Mouse (Mus musculus): Measurements from ENCODE around the gene Parva.

The Parva gene

DNA sequence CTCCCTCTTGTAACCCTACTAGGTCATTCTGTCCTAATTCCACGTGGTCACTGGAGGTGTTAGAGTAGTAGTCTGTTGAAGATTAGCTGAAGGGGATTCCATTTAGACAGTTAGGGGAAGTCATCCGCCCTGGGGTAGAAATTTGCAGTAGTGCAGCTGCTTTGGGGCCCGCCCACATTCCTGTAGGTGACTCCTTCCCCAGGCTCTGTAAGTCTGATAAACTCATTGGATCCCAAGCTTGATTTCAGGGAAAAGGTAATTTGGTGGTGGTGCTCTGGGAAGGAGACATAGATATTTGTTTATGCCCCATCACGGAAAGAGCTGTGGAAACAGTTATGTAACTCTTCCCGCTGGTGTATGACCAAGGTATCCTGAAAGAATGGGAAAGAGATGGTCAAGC, 494 bp upstream of the Parva start:
- DNase-seq = no peak

DNA sequence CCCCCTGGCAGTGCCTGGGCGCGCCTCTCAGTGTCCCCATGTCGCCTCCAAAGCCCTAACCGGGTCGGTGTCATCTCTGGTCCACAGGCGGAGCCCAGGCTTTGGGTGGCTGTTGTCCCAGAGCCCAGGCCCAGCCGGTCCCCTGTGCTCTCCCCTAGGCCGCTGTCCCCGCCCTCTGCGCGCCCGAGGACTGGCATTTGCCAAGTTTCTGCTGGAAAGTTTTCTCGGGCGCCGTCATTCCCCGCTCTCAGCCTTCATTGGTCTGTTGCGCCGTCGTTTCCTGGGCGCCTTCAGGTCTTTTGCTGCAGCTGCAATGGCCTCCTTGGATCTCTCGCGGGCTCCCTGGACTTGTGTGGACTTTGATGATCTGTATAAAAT, 842 bp downstream of the Parva start:
- DNase-seq = peak; percentile 89

- no peak for DNase-seq
These were observed 12.5 kb downstream of the Parva start for GRCm38 (mm10) chr7:112439846-112440245.

DNA sequence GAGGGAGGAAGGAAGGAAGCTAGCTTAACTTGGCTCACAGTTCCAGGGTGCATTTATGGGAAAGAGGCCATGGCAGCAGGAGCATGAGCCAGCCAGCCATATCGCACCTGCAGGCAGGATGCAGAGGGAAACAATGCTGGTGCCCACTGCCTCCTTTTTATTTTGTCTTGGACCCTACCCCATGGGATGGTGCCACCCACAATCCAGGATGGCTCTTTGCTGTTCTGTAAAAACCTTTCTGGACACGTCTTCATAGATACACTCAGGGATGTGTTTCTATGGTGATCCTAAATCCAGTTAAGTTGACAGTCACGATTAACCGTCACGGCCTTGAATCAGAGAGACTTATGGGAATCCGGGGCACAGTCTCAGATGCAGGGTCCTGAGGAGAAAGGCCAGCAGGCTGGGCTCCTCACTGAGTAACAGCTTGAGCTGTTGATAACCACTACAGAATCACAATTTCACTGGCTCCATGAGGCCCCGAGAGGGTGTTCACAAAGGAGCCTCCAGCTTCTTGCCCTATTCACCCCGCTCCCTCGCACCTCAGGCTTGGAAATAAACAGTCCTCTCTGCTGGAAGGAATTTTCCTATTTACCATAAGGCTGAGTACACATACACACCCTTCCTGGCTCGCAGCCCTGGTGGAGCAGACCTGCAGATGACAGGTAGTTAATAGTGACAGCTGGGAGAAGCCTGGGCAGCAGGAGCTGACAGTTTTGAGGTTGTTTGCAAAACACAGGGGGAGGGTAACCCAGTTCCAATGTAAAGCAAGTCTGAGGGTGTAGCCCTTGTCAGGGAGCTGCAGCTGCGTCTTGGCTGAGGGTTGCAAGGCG, 17.1 kb downstream of the Parva start:
- DNase-seq = peak; percentile 33

DNA sequence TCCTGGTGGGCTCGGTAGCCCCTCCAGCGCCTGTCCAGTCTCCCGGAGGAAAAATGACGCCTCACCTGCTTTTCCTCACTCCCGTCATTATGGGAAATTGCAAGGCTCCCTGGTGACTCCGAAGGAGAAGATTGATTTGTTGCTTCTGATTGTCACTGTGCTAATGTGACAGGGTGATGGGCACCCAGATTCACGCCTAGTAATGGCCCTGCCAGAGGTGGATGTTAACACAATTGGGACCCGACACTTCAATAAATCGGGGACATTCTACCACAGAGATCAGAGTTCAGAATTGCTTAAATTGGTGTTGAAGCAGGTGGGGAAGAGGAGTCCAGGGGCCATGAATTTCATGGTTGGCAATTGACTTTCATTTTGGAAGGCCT, 17.7 kb downstream of the Parva start:
- no peak for DNase-seq

DNA sequence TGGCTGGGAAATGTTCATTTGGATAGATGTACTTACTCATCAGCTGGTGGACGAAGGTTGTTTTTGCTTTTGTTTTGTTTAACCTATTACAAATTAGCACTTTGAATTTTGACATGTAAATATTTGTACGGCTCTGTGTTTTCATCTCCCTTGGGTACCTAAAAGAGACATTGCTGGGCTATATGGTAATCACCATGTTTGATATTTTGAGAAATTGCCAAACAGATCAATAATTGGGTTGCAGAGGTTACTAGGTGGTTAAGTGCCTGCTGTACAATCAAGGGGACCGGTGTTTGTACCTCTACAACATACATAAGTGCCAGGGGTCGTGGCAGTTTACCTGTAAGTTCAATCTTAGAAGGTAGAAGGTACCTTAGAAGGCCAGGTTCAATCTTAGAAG, 19.2 kb downstream of the Parva start:
- no peak for DNase-seq

GRCm38 (mm10) chr7:112449954-112450700, 22.8 kb downstream of the Parva start:
- no peak for DNase-seq

- no peak for DNase-seq
These were observed 25.2 kb downstream of the Parva start for GRCm38 (mm10) chr7:112452471-112452870.

DNA sequence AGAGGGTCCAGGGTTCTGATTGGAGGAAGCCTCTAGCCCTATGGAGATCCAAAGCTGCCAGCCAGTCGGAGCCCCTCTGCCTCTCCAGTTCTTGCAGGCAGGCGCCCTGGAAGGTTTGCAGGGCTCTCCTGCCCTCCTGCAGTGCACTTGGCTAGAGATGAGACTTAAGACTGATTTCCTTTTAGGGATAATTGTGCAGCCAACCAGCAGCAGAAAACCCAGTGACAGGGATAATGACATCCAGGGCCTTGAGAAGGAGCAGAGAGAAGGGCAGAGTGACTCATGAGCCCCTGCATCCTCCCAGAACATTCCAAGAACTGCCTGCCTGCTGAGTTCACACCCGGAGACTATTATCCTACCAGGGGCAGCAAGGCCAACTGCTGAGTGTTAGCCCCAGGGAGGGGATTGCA, 26.5 kb downstream of the Parva start:
- DNase-seq = peak; percentile 28

DNA sequence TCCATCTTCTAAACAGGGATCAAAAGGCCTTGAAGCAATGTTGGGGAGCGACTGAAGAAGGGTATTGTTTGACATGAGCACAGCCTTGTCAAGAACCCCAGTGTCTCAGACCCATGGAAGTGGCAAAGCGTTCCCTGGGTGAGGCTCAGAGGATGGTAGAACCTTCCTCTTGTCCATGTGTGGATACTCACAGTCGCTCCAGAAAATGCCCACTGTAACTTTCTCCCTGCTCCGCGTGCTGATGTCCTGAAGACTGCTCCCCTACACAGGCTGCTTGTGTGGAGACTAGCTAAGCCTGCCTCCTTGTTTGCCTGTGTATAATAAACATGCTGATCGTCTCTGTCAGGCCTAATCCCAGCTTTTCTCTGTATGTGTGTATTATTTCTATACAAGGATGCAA, 27.1 kb downstream of the Parva start:
- no peak for DNase-seq

DNA sequence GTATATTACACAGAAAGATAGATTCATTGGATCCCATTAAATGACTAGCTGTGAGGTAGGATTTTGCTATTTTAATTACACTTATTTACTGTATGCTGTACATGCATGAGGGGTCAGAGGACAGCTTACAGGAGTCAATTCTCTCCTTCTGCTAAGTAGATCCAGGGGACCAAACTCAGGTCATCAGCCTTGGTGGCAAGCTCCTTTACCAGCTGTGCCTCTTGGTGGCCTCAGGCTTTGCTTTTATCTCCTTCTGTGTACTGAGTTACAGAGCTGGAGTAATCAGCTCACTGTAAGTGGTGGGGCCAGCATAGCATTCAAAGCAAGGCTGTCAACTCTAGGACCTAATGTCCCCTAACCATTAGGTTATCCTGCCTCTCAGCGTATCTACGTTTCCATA, 27.6 kb downstream of the Parva start:
- no peak for DNase-seq

- DNase-seq = no peak
These were observed 28.3 kb downstream of the Parva start for GRCm38 (mm10) chr7:112455566-112456110.

GRCm38 (mm10) chr7:112457373-112457772, 30.1 kb downstream of the Parva start:
- DNase-seq = no peak

DNA sequence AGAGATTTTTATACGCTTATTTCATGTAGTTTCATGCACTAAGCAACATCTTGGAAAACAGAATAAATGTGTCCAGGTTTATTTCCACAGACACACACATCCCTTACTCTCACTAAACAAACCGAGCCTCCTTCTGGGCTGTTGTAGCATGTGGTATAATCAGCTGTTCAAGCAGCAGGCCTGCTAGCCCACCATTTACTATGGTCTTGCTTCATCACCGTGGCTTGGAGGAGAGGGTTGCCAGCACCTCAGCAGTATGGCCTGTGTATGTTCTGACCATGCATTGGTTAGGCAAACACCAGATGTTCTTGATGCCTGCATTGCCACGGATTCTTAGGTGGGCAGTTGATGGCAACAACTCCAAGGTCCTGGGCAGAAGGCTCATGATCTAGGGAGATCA, 30.6 kb downstream of the Parva start:
- DNase-seq = no peak

DNA sequence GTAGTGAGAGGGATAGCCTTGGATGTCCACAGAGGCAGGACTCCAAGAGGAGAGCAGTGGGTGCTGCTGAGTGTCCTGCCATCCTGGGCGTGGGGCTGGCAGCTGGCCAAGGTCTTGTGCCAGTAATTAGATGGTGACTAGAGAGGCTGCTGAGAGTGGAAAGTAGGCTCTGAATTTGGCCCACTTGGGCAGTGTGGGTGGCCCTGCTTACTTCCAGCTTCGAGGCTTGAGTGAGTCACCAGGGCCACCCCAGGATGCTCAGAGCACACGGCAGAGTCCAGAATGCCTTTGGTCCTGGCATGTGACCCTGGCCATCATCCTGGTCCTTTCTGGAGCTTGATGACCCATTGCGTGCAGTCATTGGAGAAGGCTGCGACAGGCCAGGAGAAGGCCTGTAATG, 31.1 kb downstream of the Parva start:
- DNase-seq = no peak

DNA sequence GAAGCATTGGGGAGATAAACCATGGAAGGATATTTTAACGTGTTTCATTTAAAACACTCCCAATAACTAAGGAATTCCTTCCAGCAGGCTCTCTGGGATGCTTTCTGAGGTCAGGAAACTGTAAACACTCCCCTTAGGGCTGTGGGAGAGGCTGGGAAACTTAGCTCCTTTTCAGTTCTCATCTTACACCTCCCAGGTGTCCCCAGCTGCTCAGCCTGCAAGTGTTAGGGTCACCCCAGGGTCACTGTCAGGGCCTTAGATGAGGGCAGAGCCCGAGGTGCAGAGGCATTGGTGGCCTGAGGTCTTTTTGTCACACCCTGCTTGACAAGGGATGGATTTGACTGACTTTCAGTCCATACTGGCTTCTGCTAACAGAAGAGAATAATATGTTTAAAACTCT, 35.8 kb downstream of the Parva start:
- peak; percentile 62 for DNase-seq

- DNase-seq = no peak
These were observed 38.6 kb downstream of the Parva start for GRCm38 (mm10) chr7:112465920-112466319.

- DNase-seq = no peak
These were observed 39.5 kb downstream of the Parva start for GRCm38 (mm10) chr7:112466786-112467185.

- DNase-seq = peak; percentile 84
These were observed 40.4 kb downstream of the Parva start for GRCm38 (mm10) chr7:112467687-112468111.

DNA sequence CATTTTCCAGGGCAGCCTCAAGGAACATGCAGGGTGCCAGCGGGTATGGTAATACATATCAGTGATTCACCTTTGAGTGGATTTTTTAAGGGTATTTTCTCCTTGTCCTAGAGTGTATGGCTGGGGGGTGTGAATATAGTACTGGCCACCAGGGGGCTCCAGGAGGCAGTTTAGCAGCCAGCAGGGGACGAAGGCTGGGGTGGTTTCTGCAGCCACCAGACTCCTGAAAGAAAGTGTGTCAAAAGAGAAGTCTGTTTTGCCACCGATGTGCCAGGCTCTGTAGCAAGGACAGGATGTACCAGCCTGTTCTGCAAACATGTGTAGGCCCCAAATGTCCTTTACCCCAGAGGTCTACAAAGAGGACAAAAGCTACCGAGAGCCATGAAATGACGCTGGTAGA, 42.5 kb downstream of the Parva start:
- DNase-seq = peak; percentile 83

GRCm38 (mm10) chr7:112471316-112471715, 44.0 kb downstream of the Parva start:
- DNase-seq = no peak

- no peak for DNase-seq
These were observed 44.9 kb downstream of the Parva start for GRCm38 (mm10) chr7:112472024-112472707.

DNA sequence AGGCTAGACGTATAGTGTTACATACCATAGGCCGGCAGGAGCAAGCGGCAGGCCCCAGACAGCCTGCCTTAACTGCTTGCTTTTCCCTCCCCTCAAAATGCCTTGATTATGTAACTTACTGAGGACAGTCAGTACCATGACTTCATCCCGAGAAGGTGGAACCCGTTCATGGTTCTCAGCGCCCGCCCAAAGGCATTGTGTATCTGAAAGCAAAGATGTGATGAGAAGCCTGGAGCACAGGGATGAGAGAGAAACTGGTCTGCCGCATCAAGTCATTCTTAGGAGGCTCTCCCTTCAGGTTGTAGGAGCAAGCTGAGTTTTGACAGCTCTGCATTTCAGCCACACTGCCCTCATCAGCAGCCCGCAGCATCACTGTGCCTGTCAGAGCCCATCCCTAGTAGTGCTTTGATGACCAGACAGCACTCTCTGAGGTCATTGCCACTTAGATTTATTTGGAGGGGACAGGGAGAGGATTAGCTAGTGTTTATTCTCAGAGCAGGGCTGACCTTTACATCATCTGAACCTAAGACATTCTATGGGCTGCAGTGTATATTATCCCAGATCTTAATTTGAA, 45.5 kb downstream of the Parva start:
- no peak for DNase-seq

Data from embryo, embryonic 11 days (tissue).